Mouse (Mus musculus) left cerebral cortex, postnatal 25 days (tissue): ENCODE data around the gene Aak1. TPM values are rescaled to one million over a fixed set of nuclear protein-coding genes. Genes with fewer than 3 reads are reported as not detected.
"Not testable (repeated sequence)": the region's sequence is repeated elsewhere in the genome, so short reads cannot be mapped to it uniquely, and the experiment has no call there.

Experiments used
- DNase-seq, 2 experiments: peaks; one replicate each; pipeline ENCODE4 v3.0.0; 2022; ENCODE audit warnings: low spot score in 2 of 2, mixed read lengths in 1 of 2
- intact Hi-C: fragments of 180-260 bp; cut with DNase I; formaldehyde crosslinking; loops from one replicate; pipeline ENCODE4 v1.15.1; 2025
- total RNA-seq, 2 experiments: library from RNA; stranded (reverse); gene quantifications; 2 replicates each; pipeline ENCODE4 v1.2.3; 2021

Gene Aak1
- total RNA-seq, 2 experiments from 2014 or later: 395 to 402 TPM

DNA sequence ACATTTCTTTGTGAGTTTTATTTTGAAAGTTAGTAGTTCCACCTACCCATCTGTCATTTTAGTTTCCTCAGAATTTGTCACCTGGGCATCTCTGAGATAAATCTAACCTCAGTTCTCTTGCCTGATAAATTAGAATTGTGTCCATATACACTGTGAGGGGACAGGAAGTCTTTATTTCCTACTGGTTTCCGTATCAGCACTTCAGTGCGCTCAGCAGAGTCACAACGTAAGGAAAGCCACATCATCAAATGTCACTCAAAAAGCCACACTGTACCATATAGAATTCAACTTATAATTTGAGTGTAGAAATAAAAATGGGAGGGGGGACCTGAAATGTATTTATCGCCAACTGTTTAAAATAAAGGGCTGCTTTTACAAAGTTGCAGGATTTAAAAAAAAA lies 144.9 kb downstream of the Aak1 start:
- no peak for DNase-seq
- intact Hi-C loops: no loop called here

DNA sequence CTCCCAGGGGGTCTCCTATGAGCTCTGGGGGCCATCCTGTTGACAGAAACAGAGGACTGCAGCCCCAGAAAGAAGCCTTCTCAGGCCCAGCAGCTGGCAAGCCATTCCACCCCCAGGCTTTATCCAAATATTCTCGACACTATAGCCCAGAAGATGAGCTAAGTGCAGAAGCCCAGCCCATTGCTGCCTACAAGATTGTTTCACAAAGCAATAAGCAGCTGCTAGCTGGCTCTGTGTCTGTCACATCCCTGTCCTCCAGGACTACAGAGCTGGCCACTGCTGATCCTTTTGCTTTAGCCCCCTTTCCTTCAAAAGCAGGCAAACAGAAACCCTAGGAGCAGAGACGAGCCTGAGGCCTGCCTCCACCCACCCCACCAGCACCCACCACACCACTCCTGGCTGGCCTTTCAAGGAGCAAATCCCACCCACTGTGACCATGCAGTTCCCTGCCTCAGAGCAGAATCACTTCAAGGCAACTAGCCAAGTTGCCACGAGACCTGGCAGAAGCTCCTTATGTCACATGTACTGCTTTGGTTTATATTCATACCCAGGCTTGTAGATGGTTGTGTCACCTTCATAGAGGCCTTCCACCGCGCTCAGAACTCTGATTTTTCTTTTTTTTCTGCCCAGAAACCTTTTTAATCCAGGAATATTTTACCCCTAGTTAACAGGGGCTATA lies 147.5 kb downstream of the Aak1 start:
- intact Hi-C loops: no loop called here
- peak; percentile 42 to 70 for DNase-seq

DNA sequence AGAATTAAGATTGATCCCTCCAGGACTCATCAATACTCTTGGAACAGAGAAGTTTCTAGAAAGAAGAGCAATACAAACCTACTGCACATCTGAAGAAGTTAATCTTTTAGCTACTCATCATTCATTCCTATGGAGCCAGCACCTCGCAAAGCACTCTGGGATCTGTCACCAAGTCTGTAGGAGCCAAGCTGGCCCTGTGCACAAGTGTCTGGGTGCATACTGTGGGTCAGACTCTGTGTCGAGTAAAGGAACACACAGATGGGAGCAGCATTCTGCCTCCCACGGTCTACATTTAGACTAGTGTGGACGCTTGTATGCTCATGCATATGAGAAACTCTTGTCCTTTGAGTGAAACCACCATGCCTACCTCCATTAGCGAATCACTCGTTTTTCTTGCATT lies 148.0 kb downstream of the Aak1 start:
- intact Hi-C loops: no loop called here

DNA sequence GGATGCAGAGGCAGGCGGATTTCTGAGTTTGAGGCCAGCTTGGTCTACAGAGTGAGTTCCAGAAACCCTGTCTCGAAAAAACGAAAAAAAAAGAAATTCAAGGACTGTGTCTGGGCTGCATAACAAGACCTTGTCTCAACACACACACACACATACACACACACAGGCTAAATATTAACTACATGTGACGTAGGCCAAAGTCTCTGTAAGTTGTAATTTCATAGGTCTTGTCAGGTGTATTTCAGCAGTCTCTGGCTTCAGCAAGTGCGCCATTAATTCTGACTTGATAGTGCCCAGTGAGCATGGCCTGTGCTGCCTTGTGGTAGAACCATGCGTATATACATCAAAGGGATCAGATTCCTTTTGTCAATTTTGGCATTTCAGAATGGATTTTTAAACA lies 152.7 kb downstream of the Aak1 start:
- intact Hi-C loops: loop anchor here (5.0 kb wide), 2 partner anchors 150 to 185 kb away; no protein-coding TSS in a partner anchor
- DNase-seq: no peak

More for the DNA sequence above, 148.0 kb downstream of the Aak1 start:
- peak in 1 of 2 experiments; percentile 40 for DNase-seq

DNA sequence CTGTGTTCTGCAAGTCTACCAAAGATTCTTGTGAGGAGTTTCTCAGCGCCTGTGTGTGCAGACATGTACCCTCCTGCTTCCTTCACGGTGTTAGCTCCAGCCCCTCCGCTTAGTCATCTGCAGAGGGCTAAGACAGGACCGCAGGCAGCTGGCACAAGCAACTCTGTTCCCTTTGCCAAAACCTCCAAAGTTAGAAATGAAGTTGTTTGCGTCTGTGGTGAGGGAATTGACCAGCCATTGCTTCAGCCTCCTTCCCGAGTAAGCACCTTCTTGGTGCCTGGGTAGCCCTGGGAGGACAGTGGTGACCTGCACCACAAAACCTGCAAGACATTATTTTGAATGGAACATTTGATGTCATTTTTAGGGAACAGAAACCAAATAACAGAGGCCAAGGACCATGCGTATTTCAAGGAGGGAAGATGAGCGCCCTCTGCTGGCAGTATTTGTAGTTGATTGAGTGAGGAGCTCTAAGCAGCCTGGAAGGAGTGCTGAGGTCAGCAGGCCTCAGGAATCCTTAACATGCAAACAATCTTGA lies 153.3 kb downstream of the Aak1 start:
- peak; percentile 81 to 86 for DNase-seq
- intact Hi-C loops: loop anchor here (5.0 kb wide), 2 partner anchors 150 to 185 kb away; no protein-coding TSS in a partner anchor

DNA sequence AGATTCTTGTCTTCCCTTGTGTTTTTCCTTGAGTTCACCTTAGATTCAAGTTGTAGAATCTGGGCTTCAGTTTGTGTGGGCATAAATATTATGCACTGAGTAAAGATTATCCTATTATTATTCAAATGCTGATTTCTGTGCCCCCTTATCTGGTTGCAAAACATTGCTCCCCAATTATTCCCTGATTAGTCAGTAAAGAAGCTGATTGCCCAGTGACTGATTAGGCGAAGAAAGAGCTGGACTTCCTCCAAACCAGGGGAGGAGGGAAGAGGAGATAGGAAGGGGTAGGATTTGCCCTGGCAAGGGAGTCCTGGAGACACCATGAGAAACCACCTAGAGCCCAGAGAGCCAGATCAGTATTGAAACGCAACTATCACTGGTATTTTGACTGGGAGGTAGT lies 154.8 kb downstream of the Aak1 start:
- intact Hi-C loops: loop anchor here (5.0 kb wide), 2 partner anchors 152 to 187 kb away; no protein-coding TSS in a partner anchor
- DNase-seq: no peak

DNA sequence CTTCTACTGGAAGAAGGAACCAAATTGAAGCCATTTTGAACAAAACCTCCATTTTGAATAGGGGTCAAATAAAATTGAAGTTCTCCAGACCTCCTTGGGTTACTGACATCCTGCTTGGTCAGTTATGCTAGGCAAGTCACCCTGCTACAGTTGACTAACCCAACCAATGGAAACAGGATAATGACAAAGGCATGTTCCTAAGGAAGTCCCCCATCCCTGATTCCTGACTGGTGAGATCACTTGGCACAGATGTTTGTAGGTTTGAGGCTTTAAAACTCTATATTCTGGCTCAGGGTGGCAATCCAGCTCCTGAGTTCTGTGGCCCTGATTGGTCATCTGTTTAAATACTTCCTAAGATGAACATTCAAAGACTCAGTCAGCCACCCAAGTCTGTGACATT lies 156.3 kb downstream of the Aak1 start:
- intact Hi-C loops: no loop called here
- DNase-seq: no peak

DNA sequence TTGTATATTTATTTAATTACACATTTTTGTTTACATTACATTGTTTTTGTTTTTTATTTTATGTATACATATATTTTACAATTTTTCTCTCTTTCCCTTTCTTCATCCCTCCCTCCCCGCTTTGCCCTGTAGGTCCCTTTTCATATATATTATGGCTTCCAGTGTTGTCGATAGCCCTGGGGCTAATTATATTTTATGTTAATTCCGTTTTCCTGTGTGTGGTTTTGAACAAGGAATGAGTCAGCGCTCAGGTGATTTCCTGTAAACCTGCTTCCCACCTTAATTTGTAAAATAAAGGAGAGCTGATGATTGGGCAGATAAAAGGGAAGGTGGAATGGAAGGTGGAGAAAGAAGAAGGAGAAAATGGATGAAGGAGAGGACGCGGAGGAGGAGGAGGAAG lies 159.6 kb downstream of the Aak1 start, which contains the start of gene Nfu1:
TSS of gene Nfu1 (plus strand) at position 350 of the 400 bp plus-strand sequence.
- intact Hi-C loops: no loop called here
- DNase-seq: no peak

DNA sequence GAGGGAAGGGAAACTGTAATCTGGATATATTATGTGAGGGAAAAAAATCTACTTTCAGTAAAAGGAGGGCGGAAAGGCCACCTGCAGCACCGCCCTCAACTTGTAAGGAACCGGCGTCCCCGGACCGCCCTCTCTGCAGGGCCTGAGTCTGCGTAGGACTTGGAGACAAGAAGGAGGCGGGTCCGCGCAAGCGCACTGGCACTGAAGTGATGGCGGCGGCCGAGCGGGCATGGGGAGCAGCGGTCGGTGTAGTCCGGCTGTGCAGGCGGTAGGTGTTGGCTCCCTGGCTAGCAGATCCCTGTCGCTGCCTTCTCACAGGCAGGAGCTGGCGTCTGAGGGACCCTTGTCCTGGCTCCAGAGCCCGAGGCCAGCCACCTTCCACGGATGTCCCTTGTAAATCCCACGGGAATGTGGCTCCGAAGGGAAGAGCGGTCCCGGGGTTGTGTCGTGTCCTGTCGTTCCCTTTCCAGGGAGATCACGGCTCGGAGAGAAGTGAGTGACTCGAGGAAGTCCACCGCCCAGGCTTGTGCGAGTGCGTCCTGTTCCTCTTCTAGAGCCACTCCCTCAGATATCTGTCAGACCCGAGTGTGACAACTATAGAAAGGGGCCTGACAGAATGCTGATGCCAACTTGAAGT lies 160.5 kb downstream of the Aak1 start:
- intact Hi-C loops: no loop called here
- peak; percentile 93 to 95 for DNase-seq

DNA sequence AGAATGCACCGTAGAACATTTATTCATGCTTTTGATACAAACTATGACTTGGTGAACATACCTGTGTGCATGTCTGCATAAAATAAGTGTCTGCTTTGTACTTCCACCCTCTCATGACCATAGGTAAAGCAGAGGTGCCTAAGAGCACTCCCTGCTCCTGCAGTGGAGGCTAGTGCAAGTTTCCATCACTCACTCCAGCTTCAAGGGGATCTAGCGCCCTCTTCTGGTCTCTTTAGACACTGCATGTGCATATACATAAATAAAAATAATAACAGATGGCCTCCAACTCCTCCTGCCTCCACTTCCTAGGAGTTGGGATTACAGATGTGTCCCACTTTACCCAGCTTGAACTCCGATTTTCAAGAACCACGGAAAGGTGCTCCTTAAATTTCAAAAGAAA lies 167.6 kb downstream of the Aak1 start:
- intact Hi-C loops: no loop called here
- peak in 1 of 2 experiments; percentile 54 for DNase-seq

DNA sequence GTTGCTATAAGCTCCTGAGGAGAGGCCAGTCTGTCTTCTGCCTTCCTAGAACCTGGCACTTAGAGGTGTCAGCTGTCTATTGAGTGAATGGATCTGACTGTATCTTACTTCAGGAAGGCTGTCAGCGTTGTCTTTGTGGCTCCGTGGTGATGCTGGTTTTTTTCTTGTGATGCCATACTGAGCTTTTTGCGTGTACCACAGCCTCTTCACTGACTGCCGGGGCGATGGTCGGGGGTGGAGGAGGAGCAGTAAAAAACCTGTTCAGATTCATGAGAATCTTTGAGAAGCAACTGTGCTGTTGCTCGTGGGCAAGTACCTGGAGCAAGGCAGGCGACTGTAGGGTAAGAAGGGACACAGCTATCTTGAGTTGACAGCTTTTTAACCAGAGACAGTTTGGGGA lies 169.6 kb downstream of the Aak1 start:
- intact Hi-C loops: no loop called here
- DNase-seq: peak in 1 of 2 experiments; percentile 50

DNA sequence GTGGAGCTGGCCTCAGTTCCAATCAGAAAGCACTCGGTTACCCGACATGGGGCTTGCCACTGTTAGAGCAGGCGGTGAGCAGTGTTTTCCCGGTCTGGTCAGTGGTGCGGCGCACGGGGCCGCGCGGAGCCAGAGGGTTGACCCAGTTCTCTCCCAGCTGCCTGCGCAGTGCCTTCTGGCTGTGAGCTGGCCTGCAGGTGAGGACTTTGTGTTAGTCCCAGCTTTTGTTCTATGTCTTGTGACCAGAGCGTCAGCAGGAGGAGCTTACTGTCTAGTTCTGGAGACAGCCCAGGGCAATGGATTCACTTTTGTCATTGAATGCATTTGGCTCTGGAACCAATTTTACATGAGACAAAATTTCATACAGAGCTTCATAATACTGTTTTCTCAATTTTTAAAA lies 172.5 kb downstream of the Aak1 start:
- DNase-seq: no peak
- intact Hi-C loops: no loop called here

DNA sequence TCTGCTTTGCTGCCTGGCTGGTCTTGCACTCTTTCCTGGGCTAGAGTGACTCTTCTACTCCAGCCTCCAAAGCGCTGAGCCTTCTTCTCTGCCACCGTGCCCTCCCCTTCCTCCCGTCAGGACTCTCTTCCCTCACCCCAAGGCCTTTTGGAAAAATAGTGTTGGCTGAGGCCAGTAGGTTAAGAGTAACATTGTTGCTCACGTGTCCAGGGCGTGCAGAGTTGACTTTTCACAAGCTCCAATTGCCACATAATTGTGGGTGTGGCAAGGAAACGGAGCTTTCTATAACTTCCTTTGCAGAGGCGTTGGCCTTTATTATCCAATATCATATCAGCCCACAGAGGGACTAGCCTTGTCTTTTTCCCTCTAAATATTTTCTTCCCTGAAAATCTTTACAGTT lies 177.7 kb downstream of the Aak1 start:
- DNase-seq: no peak
- intact Hi-C loops: no loop called here

DNA sequence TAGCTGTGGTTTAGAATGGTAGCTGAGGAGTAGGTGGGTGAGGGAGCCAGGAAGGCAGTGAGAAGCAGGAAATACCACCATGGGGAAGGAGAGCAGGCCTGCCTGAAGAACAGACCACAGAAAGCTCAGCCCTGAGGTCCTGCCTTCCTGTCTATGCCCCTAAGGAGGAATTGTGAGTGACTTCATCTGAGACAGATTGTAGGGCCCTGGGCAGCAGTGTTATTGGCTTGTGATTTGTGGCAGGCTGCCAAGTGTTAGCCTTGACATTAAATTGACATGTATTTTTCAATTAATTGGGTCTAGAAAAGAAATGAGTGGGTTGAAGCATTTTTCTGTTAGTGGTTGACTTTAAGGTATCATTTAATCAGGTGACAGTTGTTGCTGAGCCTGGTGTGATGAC lies 179.6 kb downstream of the Aak1 start:
- no peak for DNase-seq
- intact Hi-C loops: no loop called here

DNA sequence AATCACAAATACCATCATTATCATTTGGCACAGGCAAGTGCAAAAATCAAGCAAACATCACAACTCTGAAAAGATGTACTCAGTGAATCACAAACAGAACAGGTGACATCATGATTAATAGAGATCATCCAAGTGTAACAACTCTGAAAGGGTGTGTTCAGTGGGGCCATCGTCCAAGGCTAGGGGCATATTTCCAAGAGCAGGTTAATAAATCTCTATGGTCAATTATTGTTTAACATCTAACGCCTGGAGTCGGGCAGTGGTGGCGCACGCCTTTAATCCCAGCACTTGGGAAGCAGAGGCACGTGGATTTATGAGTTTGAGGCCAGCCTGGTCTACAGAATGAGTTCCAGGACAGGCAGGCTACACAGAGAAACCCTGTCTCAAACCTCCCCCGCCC lies 182.0 kb downstream of the Aak1 start:
- intact Hi-C loops, DNase-seq: not testable (repeated sequence)

DNA sequence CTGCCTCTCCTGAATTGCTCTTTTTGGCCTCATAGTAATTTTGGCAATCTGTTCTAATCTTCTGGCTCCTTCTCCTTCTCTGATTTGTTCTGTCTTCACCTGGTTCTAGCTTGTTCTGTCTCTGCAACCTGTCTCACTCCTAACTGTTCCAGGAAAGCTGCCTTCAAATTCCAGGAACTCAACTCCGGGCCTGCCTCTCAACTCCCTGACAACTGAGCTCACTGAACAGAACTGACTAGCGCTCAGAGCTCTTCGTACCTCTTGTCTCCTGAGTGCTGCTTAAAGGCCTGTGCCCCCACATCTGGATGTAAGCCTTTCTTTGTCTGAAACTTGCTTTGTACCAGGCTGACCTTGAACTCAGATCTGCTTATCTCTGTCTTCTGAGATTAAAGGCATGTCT lies 183.1 kb downstream of the Aak1 start:
- intact Hi-C loops: no loop called here
- DNase-seq: no peak

DNA sequence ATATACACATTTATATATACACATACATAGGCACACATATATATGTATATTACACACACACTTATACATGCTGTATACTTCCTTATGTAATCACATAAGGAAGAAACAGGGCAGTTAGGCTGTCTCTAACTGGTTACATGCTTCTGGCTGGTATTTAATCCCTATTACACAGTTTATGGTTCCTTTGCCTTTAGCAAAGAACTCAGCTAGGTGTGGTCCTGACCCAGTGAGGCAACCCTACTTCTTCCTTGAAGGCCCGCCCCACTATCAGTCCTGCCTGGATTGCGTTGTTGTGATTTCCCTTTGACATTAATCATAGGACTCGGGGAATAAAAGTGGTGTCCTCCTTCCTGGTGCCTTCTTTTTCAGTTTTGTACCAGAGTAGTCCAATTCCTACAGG lies 185.1 kb downstream of the Aak1 start:
- intact Hi-C loops: no loop called here
- DNase-seq: no peak

DNA sequence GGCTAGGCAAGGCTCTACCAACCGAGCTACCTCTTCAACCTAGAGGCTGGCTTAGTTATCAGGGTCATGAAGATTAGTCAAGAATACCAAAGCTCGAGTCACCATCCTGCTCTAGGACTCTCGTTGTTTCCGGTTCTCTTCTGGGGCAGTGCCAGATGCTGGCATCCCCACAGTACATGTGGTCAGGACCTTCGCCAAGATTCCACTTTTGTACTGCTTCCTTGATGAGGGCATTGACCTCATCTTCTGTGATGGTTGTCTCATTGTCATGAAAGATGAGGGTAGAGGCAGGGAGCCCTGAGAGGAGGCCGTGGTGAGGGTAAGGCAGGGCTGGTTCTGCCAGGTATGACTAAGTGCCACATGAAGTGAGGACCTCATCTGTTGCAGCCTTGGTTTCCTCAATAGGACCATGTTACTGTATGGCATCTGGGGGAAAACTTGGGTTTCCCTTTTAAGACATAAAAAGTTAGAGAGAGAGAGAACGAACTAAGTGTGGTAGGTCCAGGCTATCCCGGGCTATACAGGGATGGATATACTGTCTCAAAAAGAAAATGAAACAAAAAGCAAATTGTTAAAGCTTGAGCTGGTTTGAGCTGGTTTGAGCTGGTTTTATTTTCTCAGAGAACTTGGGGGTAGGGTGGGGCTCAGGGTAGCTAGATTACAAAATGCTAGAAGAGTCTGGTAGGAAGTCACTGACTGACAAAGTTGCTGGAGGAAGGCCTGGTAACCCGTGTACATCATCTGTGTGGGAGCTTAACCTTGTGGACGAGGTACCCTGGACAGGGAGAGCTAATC lies 188.7 kb downstream of the Aak1 start:
- no peak for DNase-seq
- intact Hi-C loops: no loop called here

DNA sequence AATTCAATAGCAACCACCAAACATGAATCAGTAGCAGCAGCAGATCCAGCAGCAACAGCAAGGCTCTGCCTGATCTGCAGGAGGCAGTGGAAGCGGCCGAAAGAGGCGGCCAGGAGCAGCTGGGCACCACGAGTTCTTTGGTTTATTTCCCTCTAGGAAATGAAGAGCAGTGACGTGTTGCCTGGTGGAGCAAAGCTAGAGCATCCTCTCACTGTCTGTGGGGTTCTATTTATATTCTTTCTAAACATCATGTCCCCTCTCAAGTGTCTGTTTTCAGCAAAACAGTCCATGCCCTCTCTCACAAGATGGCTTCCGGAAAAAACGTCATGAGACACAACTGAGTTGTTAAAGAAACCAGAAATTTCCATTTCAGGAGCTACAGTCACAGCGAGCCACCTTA lies 189.8 kb downstream of the Aak1 start:
- DNase-seq: no peak

DNA sequence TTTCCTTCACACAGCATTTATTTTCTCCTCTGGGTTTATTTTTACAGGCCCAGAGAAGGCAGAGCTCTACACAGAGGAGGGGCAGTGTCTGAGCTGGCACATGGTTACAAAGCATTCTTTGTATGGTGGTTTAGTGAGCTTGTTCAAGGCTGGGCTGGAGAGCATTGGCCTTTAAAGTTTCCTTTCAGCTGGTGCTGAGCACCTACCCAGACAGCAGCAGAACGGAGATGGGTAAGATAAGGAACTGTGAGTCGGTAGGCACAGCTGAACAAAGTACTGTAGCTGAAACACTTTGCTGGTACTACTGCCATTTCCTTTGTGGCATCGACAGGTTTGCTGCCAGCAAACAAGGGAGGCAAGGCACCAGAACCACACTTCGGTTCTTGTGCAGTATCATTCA lies 191.7 kb downstream of the Aak1 start:
- intact Hi-C loops: no loop called here
- peak; percentile 32 to 51 for DNase-seq

More for the DNA sequence above, 189.8 kb downstream of the Aak1 start:
- intact Hi-C loops: no loop called here
